Mouse (Mus musculus): ENCODE measurements at regions not wholly inside any gene's neighbourhood (a gene's known extent, or its start where the extent isn't known, plus 50 kb on each side); places are given as distances from the start of the nearest gene placed in this dataset.

DNA sequence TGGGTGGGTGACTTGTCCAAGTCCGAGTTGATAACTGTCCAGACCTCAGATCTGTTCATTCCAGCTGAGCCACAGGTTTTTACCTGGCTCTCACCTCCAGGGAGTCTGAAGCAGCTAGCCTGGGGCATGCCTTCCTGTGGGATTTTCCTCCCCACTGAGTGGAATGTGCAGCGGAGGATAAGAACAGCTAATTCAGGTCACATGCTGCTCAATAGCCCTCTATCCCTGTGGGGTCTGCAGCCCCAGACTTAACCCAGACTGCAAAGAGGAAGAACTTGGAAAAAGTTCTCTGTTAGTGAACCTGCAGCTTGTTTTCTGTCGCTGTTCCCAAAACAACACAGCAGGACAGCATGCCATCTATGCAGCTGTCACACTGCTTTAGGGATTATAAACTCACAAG, 59.0 kb upstream of the Bod1 start:
- Histone ChIP-seq H3K9ac (ENCODE audit: low read depth, poor library complexity, severe bottlenecking) (no peak overlapping the region), H3K4me1 (ENCODE audit: control insufficient read depth, insufficient read depth, low read length) (peaks cover 5% of the 10 kb centered on the region), H3K4me3 (ENCODE audit: low read depth, low read length) (no peak overlapping the region), H3K9me3 (replicated peaks; ENCODE audit: control insufficient read depth, insufficient read depth, low read length, poor library complexity, severe bottlenecking) (no peaks in the 10 kb centered on the region), H3K27ac (ENCODE audit: insufficient read depth, low read length) (no peak overlapping the region), H3K36me3 (ENCODE audit: control insufficient read depth, insufficient read depth, low read length, poor library complexity, severe bottlenecking) (no peaks in the 10 kb centered on the region), H3K27me3 (ENCODE audit: control insufficient read depth, insufficient read depth, low read length, poor library complexity, severe bottlenecking) (no peaks in the 10 kb centered on the region)
- no peak for TF ChIP-seq CTCF (IDR thresholded peaks at IDR 0.05; ENCODE audit: low read depth, low read length)
- no peak for TF ChIP-seq POLR2A (IDR thresholded peaks at IDR 0.05; ENCODE audit: insufficient read depth, low read length)
- no peak for TF ChIP-seq EP300 (IDR thresholded peaks at IDR 0.05; ENCODE audit: insufficient read depth, low read depth, low read length)

- H3K4me1 ChIP-seq (ENCODE audit: control insufficient read depth, insufficient read depth, low read length): peaks cover 5% of the 10 kb centered on the region
- no peaks in the 10 kb centered on the region for H3K36me3 ChIP-seq (ENCODE audit: control insufficient read depth, insufficient read depth, low read length, poor library complexity, severe bottlenecking)
- TF ChIP-seq EP300 (IDR thresholded peaks at IDR 0.05; ENCODE audit: insufficient read depth, low read depth, low read length) (no peak), CTCF (IDR thresholded peaks at IDR 0.05; ENCODE audit: low read depth, low read length) (no peak), POLR2A (IDR thresholded peaks at IDR 0.05; ENCODE audit: insufficient read depth, low read length) (no peak)
- H3K27me3 ChIP-seq (ENCODE audit: control insufficient read depth, insufficient read depth, low read length, poor library complexity, severe bottlenecking): no peaks in the 10 kb centered on the region
- no peaks in the 10 kb centered on the region for H3K9me3 ChIP-seq (replicated peaks; ENCODE audit: control insufficient read depth, insufficient read depth, low read length, poor library complexity, severe bottlenecking)
- no peak overlapping the region for H3K9ac ChIP-seq (ENCODE audit: low read depth, poor library complexity, severe bottlenecking)
- H3K4me3 ChIP-seq (ENCODE audit: low read depth, low read length): no peak overlapping the region
- H3K27ac ChIP-seq (ENCODE audit: insufficient read depth, low read length): no peak overlapping the region
Measured at GRCm38 (mm10) chr11:31731459-31731858, 59.8 kb upstream of the Bod1 start.

- Histone ChIP-seq H3K9me3 (replicated peaks; ENCODE audit: control insufficient read depth, insufficient read depth, low read length, poor library complexity, severe bottlenecking) (no peaks in the 10 kb centered on the region), H3K4me1 (ENCODE audit: control insufficient read depth, insufficient read depth, low read length) (peaks cover 7% of the 10 kb centered on the region), H3K27me3 (ENCODE audit: control insufficient read depth, insufficient read depth, low read length, poor library complexity, severe bottlenecking) (no peaks in the 10 kb centered on the region), H3K9ac (ENCODE audit: low read depth, poor library complexity, severe bottlenecking) (no peak overlapping the region), H3K27ac (ENCODE audit: insufficient read depth, low read length) (no peak overlapping the region), H3K4me3 (ENCODE audit: low read depth, low read length) (no peak overlapping the region), H3K36me3 (ENCODE audit: control insufficient read depth, insufficient read depth, low read length, poor library complexity, severe bottlenecking) (no peaks in the 10 kb centered on the region)
- TF ChIP-seq CTCF (IDR thresholded peaks at IDR 0.05; ENCODE audit: low read depth, low read length) (no peak), EP300 (IDR thresholded peaks at IDR 0.05; ENCODE audit: insufficient read depth, low read depth, low read length) (no peak), POLR2A (IDR thresholded peaks at IDR 0.05; ENCODE audit: insufficient read depth, low read length) (no peak)
Measured at GRCm38 (mm10) chr11:31732342-31732741, 60.7 kb upstream of the Bod1 start.

GRCm38 (mm10) chr11:31732958-31733357, 61.3 kb upstream of the Bod1 start:
- Histone ChIP-seq H3K4me1 (ENCODE audit: control insufficient read depth, insufficient read depth, low read length) (peaks cover 5% of the 10 kb centered on the region), H3K36me3 (ENCODE audit: control insufficient read depth, insufficient read depth, low read length, poor library complexity, severe bottlenecking) (no peaks in the 10 kb centered on the region), H3K27me3 (ENCODE audit: control insufficient read depth, insufficient read depth, low read length, poor library complexity, severe bottlenecking) (no peaks in the 10 kb centered on the region), H3K9ac (ENCODE audit: low read depth, poor library complexity, severe bottlenecking) (no peak overlapping the region), H3K27ac (ENCODE audit: insufficient read depth, low read length) (no peak overlapping the region), H3K4me3 (ENCODE audit: low read depth, low read length) (no peak overlapping the region), H3K9me3 (replicated peaks; ENCODE audit: control insufficient read depth, insufficient read depth, low read length, poor library complexity, severe bottlenecking) (no peaks in the 10 kb centered on the region)
- TF ChIP-seq POLR2A (IDR thresholded peaks at IDR 0.05; ENCODE audit: insufficient read depth, low read length): no peak
- no peak for TF ChIP-seq CTCF (IDR thresholded peaks at IDR 0.05; ENCODE audit: low read depth, low read length)
- no peak for TF ChIP-seq EP300 (IDR thresholded peaks at IDR 0.05; ENCODE audit: insufficient read depth, low read depth, low read length)

GRCm38 (mm10) chr11:31734091-31734490, 62.4 kb upstream of the Bod1 start:
- no peak overlapping the region for H3K9ac ChIP-seq (ENCODE audit: low read depth, poor library complexity, severe bottlenecking)
- TF ChIP-seq EP300 (IDR thresholded peaks at IDR 0.05; ENCODE audit: insufficient read depth, low read depth, low read length) (no peak), CTCF (IDR thresholded peaks at IDR 0.05; ENCODE audit: low read depth, low read length) (no peak), POLR2A (IDR thresholded peaks at IDR 0.05; ENCODE audit: insufficient read depth, low read length) (no peak)
- H3K27me3 ChIP-seq (ENCODE audit: control insufficient read depth, insufficient read depth, low read length, poor library complexity, severe bottlenecking): no peaks in the 10 kb centered on the region
- no peak overlapping the region for H3K4me3 ChIP-seq (ENCODE audit: low read depth, low read length)
- no peaks in the 10 kb centered on the region for H3K9me3 ChIP-seq (replicated peaks; ENCODE audit: control insufficient read depth, insufficient read depth, low read length, poor library complexity, severe bottlenecking)
- H3K36me3 ChIP-seq (ENCODE audit: control insufficient read depth, insufficient read depth, low read length, poor library complexity, severe bottlenecking): no peaks in the 10 kb centered on the region
- peaks cover 5% of the 10 kb centered on the region for H3K4me1 ChIP-seq (ENCODE audit: control insufficient read depth, insufficient read depth, low read length)
- H3K27ac ChIP-seq (ENCODE audit: insufficient read depth, low read length): no peak overlapping the region

DNA sequence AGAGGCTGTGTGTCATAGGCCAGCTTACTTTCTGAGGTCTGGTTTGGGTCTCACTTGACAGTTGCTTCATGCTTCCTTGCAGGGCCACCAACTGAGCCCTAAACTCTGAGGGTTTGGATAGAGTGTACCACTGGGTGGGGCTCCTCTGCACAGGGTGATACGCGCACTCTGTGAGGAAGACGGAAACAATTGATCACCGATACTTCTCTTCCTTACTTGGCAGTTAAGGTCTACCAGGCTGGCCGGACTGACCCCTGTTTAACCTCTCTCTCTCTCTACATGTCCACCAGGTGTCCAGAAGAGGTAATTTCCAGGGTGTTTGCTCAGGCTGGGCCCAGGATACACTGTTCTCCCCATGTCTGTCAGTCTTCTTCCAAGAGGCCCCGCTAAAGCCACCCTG, 63.6 kb upstream of the Bod1 start:
- H3K4me1 ChIP-seq (ENCODE audit: control insufficient read depth, insufficient read depth, low read length): peaks cover 5% of the 10 kb centered on the region
- H3K9ac ChIP-seq (ENCODE audit: low read depth, poor library complexity, severe bottlenecking): no peak overlapping the region
- H3K9me3 ChIP-seq (replicated peaks; ENCODE audit: control insufficient read depth, insufficient read depth, low read length, poor library complexity, severe bottlenecking): no peaks in the 10 kb centered on the region
- H3K4me3 ChIP-seq (ENCODE audit: low read depth, low read length): no peak overlapping the region
- TF ChIP-seq EP300 (IDR thresholded peaks at IDR 0.05; ENCODE audit: insufficient read depth, low read depth, low read length) (no peak), POLR2A (IDR thresholded peaks at IDR 0.05; ENCODE audit: insufficient read depth, low read length) (no peak), CTCF (IDR thresholded peaks at IDR 0.05; ENCODE audit: low read depth, low read length) (no peak)
- no peak overlapping the region for H3K27ac ChIP-seq (ENCODE audit: insufficient read depth, low read length)
- H3K36me3 ChIP-seq (ENCODE audit: control insufficient read depth, insufficient read depth, low read length, poor library complexity, severe bottlenecking): no peaks in the 10 kb centered on the region
- H3K27me3 ChIP-seq (ENCODE audit: control insufficient read depth, insufficient read depth, low read length, poor library complexity, severe bottlenecking): no peaks in the 10 kb centered on the region

All from ES-Bruce4 (cell line).